Mouse (Mus musculus) v-Abl transformed pro-B cells (cell line): Measurements from ENCODE around the gene Ddx28.
"Not testable (repeated sequence)": the region's sequence is repeated elsewhere in the genome, so short reads cannot be mapped to it uniquely, and the experiment has no call there.

Experiments
- in situ Hi-C, 2 experiments: fragments of 400-800 bp; cut with MboI; formaldehyde crosslinking; loops; one replicate each; pipeline ENCODE4 v1.15.1; 2025; ENCODE audit not compliant: unreplicated experiment in 2 of 2

Ddx28 gene

DNA sequence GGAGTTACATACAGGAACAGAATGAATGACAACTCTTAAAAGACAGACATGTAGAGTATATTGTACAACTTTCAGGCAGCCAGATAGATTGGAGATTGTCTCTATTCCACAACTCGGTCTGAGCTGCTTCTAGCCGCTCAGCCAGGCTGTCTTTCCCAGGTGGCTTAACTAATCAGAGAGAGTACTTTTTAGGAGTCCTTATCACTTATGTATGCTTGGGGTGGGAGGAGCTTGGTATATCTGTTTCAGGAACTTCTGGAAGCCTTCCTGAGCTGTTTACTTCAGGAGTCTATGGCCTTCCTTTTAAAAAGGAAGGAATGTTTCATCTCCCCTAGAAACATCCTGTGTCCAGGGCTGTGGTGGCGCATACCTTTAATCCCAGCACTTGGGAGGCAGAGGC is 6.4 kb upstream of the Ddx28 start:
- in situ Hi-C loops = loop anchor here in 1 of 2 experiments (5.0 kb wide), 1 partner anchor 126 kb away; the partner anchor contains the start of gene Nrn1l

DNA sequence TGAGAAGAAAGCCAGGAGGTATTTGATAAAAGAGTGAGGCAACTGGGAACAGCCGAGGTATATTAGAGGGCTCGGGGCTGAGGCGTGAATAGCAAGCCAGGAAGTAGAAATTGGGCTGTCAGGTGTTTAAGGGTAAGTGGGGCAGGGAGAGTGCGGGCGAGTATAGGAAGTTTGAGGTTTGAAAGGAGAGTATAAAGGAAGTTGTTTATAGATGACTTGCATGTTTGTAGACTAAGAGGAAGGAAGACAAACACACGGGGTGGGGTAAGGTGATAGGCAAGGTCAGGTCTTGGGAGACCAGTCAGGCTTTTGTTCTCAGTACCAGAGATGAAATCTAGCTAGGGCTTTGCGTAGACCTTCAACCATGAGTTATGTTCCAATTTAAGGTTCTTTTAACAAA is 5.4 kb upstream of the Ddx28 start:
- in situ Hi-C loops = loop anchor here in 1 of 2 experiments (5.0 kb wide), 1 partner anchor 125 kb away; the partner anchor contains the start of gene Nrn1l

DNA sequence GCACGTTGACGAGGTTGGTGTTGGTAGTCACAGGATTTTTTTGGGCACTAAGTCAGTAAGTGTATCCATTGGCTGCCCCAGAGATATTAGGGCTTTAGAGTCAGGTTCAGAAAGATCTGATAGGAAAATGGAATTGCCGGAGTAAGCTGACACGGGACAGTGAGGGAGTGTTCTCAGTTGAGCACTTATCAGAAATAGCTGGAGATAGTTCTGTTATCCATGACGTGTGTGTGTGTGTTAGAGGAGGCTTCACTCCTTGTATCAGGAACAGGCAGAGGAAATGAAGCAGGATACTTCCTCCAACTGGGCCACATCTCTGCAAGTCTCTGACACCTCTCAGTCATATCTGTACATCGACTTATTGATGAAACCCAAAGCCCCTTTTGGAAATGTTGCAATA is 4.6 kb upstream of the Ddx28 start:
- in situ Hi-C loops = loop anchor here in 1 of 2 experiments (5.0 kb wide), 1 partner anchor 124 kb away; the partner anchor contains the start of gene Nrn1l

DNA sequence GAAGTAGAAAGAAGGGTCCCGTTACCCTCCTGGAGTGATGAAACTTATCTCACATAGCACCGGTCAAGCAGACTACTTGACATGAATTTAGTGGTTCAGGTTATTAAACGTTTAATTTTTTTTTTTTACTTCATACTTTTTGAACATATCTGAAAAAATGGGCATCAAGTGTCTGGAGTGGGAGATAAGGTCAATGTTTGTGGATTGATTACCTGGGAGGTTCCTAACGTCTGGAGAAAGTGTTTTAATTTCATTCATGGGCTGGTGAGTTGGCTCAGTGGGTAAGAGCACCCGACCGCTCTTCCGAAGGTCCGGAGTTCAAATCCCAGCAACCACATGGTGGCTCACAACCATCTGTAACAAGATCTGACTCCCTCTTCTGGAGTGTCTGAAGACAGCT is 521 bp upstream of the Ddx28 start:
- in situ Hi-C loops = not testable (repeated sequence)

DNA sequence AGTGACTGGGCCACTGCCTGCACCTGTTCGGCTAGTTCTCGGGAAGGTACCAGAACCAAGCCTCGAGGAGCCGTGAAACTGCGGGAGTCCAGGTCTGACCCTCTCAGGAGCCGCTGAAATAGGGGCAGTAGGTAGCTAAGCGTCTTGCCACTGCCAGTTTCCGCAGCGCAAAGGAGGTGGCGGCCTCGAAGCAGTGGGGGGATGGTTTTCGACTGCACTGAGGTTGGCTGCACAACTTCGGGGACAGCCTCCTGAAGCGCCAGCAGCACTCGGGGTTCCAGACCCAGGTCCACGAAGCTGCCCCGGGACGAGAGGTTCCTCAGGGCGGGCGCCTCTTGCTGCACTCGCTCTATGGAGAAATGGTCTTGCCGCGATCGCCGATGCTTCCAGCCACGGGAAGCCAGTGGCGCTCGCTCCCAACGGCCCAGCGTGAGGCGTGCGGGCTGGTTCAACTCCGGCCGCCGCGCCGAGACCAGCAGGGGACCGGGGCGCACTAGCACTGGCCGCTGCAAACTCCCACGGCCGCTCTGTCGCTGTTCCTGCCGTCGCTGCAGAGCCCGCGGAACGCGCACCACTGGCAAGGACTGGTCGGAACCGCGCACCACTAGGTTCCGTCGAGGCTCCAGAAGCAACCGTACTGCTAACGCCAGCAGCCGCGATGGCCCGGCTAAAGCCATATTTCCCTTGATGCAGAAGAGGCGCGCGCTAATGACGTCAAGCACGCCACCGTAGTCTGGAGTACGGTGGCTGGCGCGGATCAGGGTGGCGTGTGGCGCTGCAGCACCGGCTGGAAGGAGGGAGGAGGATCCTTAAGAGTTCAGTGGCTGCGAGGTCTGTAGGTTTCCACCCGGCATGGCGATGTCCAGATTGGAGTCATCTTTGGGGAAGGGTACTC is 687 bp downstream of the Ddx28 start:
- in situ Hi-C loops = no loop called here

DNA sequence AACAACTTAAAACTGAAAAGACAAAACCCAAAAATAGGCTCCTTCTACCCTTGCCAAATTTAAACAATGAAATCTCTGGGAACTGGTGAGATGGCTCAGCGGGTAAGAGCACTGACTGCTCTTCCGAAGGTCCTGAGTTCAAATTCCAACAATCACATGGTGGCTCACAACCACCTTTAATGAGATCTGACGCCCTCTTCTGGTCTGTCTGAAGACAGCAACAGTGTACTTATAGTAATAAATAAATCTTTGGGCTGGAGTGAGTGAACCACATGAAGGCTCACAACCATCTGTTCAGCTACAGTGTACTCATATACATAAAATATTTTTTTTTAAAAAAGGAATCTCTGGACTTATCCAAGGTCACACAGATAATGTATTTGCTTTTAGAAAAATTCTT is 3.8 kb downstream of the Ddx28 start:
- in situ Hi-C loops = not testable (repeated sequence)

DNA sequence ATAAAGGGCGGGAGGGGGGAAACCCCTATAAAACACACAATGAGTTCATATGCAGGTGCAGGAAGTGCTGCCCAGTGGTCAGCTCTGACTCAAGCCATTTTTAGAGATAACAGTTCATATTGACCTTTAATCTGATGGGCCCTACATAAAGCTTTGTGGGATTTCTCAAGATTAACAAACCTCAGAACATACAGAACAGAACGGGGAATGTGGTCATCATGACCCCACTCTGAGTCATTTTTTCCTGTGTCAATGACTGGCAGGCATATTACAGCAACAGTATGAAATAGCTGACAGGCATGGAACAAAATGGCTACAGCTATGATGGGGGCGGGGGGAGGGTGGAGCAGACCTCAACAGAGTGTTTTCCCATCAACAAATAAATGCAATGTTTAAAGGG is 4.5 kb downstream of the Ddx28 start:
- in situ Hi-C loops = no loop called here

DNA sequence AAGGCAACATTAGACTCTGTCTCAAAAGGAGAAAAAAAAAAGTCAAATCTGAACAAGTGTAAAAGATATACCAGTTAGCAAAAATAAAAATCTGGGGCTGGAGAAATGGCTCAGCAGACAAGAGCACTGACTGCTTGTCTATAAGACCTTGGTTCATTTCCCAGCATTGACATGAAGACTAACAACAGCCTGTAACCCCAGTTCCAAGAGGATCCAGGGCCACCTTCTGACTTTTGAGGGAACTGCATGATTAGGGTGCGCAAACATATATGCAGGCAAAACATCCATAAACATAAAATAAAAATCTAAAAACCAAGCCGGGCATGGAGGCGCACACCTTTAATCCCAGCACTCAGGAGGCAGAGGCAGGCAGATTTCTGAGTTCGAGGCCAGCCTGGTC is 5.3 kb downstream of the Ddx28 start:
- in situ Hi-C loops = no loop called here

DNA sequence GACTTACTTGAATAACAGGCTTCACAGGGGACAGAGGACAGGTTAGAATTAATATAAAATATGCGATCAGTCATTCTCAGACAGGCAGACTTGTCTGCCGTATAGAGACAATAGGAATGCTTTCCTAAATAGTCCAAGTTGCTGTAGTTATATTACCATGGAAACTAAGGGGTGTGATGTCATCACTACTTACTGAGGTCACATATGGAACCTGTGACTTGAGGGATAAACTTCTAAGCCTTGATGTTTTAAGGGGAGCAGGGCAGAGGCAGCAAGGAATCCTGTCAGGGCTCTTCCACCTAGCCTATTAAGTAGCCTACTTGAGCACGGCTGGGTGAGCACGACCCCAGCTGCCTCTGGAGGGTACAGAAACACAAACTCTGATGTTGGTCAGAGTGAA is 5.8 kb downstream of the Ddx28 start, which contains the start of gene Dpep2nb:
TSS of gene Dpep2nb (minus strand) at position 101 of the 400 bp plus-strand sequence.
- in situ Hi-C loops = no loop called here

DNA sequence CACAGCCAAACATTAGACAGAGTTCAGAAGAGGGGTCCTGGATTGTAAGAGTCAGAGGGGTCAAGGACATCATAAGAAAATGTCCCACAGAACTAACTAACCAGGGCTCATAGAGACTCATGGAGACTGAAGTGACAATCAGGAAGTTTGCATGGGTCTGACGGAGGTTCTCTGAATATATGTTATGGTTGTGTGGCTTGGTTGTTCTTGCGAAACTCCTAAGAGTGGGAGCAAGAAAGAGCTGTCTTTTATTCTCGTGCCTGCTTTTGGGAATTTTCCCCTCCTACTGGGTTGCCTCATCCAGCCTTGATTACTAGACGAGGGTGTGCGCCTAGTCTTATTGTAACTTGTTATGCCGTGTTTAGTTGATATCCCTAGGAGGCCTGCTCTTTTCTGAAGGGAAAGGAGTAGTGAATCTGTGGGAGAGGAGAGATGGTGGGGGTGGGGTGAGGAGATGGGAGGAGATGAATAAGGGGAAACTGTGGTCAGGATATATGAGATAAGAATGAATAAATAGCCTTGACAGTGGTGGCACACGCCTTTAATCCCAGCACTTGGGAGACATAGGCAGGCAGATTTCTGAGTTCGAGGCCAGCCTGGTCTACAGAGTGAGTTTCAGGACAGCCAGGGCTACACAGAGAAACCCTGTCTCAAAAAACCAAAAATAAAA is 7.0 kb downstream of the Ddx28 start:
- in situ Hi-C loops = no loop called here

DNA sequence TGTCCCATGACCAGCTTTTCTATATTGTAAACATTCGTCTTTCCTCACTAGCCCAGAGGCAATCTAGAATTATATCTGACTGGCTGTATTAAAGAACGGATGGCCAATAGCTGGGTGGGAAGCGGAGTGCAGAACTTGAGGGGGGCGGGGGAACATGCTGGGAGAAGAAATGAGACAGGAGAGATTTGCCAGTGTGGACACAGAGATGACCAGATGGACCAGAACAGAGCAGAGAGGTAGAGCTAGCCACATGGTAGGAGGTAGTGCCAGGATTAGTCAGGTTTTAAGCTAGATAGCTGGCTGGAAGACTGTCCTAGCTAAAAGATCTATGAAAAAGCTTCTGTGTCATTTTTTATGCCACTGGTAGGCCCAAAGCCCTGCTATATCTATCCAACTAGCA is 9.8 kb downstream of the Ddx28 start:
- in situ Hi-C loops = no loop called here

DNA sequence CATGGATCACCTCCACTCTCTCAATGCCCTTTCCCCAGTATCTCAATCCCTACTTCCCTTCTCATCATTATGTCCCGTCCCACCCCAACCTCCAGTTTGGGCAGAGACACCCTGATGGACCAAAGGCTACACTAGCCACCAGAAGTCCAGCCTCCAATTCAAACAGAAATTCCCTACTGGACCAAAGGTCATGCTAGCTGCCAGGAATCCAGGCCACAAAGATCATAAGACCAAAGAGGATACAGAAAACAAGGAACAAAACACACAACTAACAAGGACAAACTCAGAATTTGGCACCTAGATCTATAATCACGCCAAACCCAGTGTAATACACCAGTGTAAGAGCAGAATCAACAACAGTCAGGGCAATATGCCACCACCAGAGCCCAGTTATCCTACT is 12.7 kb downstream of the Ddx28 start:
- in situ Hi-C loops = loop anchor here in 1 of 2 experiments (25.0 kb wide), 1 partner anchor 413 kb away; the partner anchor contains the start of gene Zfp90

DNA sequence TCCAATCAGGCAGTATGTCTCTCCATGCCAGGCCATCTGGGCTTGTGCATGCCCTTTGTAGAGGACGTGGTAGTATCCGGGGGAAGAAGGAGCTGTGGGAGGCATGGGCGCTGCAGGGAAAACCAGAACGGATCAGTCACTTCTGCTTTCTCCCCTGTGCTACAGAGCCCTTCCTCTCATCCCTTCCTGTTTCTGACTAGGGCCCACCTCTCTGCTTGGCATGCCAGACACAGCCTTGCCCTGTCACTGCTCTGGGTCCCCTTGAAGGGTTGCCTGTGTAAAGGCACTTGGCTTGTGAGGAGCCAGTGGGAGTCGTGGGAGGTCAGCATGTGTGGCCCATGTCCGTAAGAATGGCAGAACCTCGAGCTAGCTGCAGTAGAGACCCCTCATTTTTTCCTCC is 15.3 kb downstream of the Ddx28 start:
- in situ Hi-C loops = loop anchor here in 1 of 2 experiments (25.0 kb wide), 1 partner anchor 416 kb away; the partner anchor contains the start of gene Zfp90

DNA sequence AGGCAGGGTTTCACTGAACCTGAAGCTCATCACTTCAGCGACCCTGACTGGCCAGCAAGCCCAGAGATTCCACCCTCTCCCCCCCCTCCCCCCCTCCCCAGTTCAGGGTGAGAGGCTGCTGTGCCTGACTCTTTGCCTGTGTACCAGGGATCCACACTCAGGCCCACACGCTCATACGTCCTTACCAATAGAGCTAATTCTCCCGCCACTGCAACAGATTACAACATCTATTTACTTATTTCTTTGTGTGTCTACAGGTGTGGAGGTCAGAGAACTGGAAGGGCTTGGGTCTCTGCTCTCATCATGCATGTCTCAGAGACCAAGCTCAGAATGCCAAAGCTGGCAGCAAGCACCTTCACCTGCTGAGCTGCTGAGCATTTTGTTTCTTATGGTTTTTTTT is 18.5 kb downstream of the Ddx28 start:
- in situ Hi-C loops = loop anchor here in 1 of 2 experiments (5.0 to 25.0 kb wide), 4 partner anchors 34 to 419 kb away; partner anchors contain the start of gene Zfp90

DNA sequence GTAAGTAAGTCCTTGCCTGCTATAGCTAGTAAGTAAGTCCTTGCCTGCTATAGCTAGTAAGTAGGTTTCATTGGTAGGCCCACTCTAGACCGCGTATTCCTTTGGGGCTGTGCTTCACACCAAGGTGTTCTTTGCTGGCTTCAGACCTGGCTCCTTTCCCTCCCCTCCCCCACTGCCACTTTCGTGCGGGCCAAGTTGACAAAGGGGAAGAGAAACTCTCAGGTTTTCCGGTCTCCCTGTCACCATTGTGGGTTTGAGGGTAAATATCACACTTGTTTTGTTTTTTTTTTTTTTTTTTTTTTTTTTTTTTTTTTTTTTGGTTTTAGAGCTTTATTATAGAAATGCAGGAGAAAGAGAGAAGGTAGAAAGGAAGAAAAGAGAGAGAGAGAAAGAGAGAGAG is 19.2 kb downstream of the Ddx28 start:
- in situ Hi-C loops = loop anchor here in 1 of 2 experiments (5.0 to 25.0 kb wide), 4 partner anchors 35 to 420 kb away; partner anchors contain the start of gene Zfp90

DNA sequence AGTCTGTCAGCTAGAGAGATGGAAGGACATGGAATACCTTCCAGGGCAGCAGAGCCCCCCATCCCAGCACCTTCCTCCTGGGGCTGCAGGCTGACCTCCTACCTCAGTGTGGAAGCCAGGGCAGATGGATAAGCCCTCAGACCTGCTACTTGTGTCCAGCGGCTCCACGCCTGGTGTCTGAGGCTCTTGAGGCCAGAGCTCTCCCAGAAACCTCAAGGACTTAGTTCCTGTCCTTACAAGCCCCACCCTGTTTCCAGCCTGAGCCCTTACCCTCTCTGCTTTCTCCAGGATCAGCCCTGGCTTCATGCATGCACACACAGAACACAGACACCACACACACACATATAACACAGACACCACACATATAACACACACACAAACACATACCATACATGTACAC is 20.1 kb downstream of the Ddx28 start:
- in situ Hi-C loops = loop anchor here in 1 of 2 experiments (5.0 to 25.0 kb wide), 4 partner anchors 36 to 421 kb away; partner anchors contain the start of gene Zfp90

DNA sequence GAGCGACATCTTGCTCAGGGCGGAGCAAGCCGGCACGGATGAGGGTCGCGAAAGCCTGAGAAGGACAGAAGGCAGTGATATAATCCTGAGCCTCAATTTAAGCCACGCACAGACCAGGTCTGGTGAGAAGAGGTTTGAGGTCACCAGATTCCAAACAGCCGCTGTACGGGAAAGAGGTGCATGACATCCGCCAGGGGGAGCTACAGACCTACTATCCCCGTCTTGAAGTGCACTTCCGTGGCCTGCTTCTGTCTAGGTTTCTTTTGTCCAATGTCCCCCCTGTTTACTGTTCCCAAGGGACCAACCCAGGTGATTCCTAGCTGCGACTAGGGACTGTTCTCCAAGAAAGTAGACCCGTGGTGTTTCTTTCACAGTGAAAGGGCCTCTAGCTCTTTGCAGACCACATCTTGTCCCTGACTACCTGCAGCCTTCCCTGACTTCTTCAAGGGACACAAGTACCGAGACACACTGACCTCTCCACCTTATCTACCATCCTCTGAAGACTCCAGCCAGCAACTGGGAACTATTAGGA is 20.8 kb downstream of the Ddx28 start, which contains the start of gene Dus2:
TSS of gene Dus2 (plus strand) at position 482 of the 532 bp plus-strand sequence.
- in situ Hi-C loops = loop anchor here in 1 of 2 experiments (5.0 to 25.0 kb wide), 4 partner anchors 36 to 421 kb away; partner anchors contain the start of gene Zfp90

DNA sequence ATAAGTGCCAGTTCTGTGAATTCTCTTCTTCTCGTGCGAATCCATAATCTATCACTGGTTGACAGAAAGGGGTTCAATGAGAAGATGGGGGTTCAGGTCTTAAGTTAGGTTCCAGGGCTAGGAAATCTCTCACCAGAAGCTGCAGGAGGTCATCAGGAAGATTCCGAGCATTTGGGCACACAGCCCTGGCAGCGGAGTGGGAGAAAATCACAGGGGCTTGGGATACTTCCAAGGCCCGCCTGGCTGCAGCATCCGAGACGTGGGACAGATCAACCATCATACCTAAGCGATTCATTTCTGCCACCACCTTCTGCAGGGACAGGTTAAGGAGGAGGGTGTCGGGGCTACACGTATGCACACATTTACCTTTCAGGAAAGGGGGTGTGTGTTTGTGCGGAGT is 23.1 kb downstream of the Ddx28 start:
- in situ Hi-C loops = loop anchor here (5.0 to 25.0 kb wide), 3 partner anchors 34 to 424 kb away; partner anchors contain the start of gene Zfp90 (in 1 of the 2)

DNA sequence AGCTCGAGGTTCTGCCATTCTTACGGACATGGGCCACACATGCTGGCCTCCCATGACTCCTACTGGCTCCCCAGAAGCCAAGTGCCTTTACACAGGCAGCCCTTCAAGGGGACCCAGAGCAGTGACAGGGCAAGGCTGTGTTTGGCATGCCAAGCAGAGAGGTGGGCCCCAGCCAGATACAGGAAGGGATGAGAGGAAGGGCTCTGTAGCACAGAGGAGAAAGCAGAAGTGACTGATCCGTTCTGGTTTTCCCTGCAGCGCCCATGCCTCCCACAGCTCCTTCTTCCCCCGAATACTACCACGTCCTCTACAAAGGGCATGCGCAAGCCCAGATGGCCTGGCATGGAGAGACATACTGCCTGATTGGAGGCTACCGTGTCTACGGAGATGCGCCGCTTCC is 28.3 kb downstream of the Ddx28 start:
- in situ Hi-C loops = loop anchor here in 1 of 2 experiments (5.0 to 25.0 kb wide), 2 partner anchors 41 to 429 kb away; partner anchors contain the start of genes Lcat and Zfp90

DNA sequence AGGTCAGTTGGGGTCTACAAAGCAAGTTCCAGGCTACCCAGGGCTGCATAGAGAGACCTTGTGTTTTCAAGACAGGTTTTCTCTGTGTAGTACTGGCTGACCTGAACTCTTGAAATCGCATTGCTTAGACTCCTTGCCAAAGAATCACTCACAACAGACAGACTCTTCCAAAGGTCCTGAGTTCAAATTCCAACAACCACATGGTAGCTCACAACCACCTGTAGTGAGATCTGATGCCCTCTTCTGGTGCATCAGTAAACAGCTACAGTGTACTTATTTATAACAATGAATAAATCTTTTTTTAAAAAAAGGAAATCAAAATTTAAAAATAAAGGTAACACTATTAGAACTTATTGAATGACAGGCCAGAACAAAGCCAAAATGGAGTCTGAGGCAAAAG is 30.5 kb downstream of the Ddx28 start:
- in situ Hi-C loops = loop anchor here in 1 of 2 experiments (5.0 to 25.0 kb wide), 2 partner anchors 39 to 431 kb away; partner anchors contain the start of genes Lcat and Zfp90
